Mouse (Mus musculus): ENCODE data around the gene Fkbp1b. TPM values are rescaled to one million over a fixed set of nuclear protein-coding genes. Genes with fewer than 3 reads are reported as not detected.
A peak's percentile ranks its signal among the peaks of the same experiment; 100 is the strongest.
"Not testable (repeated sequence)": the region's sequence is repeated elsewhere in the genome, so short reads cannot be mapped to it uniquely, and the experiment has no call there.

The Fkbp1b gene
- total RNA-seq, 2 experiments from 2014 or later, result 43.3 to 56.1 TPM

GRCm38 (mm10) chr12:4856160-4856559, 14.8 kb upstream of the Fkbp1b start:
- DNase-seq (ENCODE audit: low spot score in 2 of 2), result no peak

DNA sequence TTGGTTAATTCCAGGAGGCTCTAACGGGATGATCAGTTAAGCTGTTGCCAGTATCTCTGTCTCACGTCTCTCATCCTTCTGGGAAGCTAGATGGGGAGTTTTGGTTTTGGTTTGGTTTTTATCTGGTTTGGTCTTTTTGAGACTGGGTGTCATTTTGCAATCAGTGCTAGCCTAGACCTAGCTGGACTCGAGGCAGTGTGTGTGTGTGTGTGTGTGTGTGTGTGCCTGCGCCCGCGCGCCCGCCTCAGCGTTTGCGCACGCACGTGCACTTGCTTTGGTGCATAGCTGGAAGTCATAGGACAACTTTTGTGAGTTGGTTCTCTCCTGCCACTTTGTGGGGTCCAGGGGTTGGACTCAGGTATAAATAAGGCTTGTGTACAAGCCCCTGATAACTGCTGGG, 2.4 kb upstream of the Fkbp1b start:
- no peak for DNase-seq (ENCODE audit: low spot score in 2 of 2)

DNA sequence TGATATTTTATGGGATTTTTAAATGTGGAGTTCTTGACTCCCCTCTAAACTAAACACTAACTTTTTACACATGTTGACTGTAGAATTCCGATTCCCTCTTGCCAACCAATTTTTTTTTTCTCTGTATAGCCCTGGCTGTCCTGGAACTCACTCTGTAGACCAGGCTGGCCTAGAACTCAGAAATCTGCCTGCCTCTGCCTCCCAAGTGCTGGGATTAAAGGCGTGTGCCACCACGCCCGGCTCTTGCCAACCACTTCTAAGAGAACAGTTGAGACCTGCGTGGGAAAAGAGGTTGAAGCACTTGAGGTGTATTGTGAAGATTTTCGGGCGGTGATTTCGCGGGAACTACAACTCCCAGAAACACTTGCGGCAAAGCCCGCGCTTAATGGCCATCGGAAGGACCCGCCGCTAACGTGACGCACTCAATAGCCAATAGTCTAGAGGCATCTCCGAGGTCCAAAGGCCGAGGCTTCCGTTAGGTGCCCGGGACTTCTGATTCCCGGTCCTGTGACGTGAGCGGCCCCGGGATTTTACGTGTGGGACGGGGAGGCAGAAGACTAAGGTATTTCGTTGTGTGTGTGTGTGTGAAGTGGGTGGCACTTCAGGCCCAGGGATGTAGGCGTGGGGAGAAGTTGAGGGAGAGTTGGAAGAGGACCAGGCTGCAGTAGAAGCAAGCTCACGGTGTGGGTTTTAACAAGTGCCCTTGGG, 1.7 kb upstream of the Fkbp1b start, which contains the start of gene Wdcp:
TSS of gene Wdcp (plus strand) at position 414 of the 708 bp plus-strand sequence.
- peak; percentile 87 to 95 for DNase-seq (ENCODE audit: low spot score in 2 of 2)

DNA sequence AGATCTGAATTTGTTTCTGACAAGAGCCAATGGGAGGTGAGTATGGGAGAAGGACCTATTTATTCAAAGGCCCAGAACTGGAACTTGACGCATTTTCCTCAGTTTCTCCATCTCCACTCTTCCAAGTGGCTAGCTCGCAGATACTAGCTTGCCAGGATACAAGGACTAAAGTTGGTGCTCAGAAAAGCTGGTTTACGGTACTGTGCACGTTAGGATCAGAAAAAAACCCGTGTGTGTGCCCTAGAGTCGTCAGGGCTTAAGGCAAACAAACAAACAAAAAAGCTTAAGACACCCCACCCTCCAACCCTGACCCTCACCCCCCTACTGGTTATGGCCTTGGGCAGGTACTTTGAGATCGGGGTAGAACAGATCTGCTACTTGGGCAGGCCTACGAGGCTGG, 1.1 kb upstream of the Fkbp1b start:
- DNase-seq (ENCODE audit: low spot score in 2 of 2), result no peak

DNA sequence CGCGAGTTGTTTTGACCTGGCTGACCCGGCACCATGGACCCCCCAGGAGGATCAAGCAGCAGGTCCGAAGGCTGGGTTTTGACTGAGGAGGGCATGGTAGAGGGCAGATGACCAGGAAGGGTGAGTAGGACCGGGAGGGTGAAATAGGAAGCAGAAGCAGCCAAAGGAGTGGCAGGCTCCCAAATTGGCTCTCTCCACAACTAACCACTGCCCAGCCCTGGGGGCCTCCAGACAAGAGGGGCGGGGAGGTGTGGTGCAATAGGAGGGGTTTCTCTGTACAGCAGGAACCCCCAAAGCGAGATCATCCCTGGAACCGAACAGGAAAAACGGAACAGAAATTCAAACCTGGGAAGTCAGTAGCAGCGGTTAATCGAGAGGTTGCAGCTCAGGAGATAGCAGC, 650 bp downstream of the Fkbp1b start:
- DNase-seq (ENCODE audit: low spot score in 2 of 2), result no peak

DNA sequence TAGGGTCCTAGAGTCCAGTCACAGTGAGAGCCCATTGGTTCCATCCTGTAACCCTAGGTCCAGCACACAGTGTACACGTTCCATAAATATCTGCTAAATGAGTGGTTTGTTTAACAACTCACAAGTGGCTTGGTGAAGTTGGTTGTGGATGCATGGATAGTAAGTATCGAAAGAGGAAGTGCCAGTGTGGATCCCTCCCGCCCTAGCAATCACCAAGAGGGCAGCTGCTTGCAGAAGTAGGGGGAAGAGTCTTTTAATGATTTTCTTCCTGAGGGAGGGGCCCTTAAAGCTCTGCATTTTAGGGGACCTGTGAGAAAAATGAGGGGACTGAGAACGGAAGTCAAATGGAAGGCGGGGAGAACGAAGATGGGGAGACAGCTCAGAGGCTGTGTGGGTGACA, 1.4 kb downstream of the Fkbp1b start:
- DNase-seq (ENCODE audit: low spot score in 2 of 2), result no peak

- DNase-seq (ENCODE audit: low spot score in 2 of 2), result no peak
These were observed 4.4 kb downstream of the Fkbp1b start for GRCm38 (mm10) chr12:4836959-4837358.

- no peak for DNase-seq (ENCODE audit: low spot score in 2 of 2)
These were observed 14.1 kb downstream of the Fkbp1b start for GRCm38 (mm10) chr12:4827256-4827655.

- DNase-seq (ENCODE audit: low spot score in 2 of 2), result peak; percentile 94 to 98
These were observed 23.9 kb downstream of the Fkbp1b start, which contains the start of gene Sf3b6 for GRCm38 (mm10) chr12:4817361-4818101. Gene Sf3b6, plus strand, starts transcription at chr12:4817544.

DNA sequence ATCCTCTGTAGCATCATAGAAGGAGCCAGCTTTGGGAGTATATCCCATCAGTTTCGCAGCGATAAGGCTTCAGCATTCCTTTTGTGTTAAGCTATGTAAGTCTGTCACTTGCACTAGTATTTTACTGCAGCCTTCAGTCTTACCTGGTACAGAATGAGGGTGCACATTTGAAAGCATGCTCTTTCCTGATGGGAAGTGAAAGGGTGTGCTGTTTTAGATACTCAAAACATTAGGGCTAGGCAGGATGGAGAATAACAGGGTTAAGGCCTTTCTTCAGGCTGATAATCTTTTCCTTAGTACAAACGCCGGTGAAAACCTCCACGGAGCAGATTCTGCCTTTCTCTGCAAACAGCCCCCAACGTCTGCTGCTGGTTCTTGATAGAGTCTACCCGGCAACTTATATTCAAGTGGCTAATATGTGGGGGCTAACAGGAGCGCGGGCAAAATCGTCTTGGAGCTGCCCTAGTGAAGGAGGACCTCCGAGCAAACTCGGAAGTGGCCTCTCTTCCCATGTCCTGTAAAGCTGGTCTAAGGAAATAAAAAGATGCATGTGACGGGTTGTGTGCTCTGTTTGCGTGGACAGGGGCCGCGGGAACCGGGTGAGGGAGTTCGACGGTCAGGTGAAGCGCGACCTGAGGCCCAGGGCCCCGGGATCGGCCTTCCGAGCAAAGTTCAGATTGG, 24.6 kb downstream of the Fkbp1b start:
- no peak for DNase-seq (ENCODE audit: low spot score in 2 of 2)

- DNase-seq (ENCODE audit: low spot score in 2 of 2), result no peak
These were observed 27.8 kb downstream of the Fkbp1b start for GRCm38 (mm10) chr12:4813636-4814035.

DNA sequence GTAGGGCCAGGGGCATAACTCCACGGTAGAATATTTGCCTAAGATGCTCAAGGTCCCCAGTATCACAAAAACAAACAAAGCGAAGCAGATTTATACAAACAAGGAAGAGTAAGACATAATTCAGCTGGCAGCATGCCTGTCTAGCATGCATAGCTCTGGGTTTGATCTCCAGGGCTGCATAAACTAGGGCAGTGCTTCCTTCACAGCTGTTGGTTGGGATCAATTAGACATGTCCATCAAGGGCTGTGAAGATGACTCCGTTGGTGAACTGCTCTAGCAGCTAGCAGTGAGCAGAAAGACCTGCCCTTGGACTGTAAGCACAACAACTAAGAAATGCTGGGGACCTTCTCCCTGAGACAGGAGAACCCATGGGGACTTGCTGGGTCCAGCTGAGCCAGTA, 29.7 kb downstream of the Fkbp1b start:
- no peak for DNase-seq (ENCODE audit: low spot score in 2 of 2)

GRCm38 (mm10) chr12:4811036-4811435, 30.4 kb downstream of the Fkbp1b start:
- no peak for DNase-seq (ENCODE audit: low spot score in 2 of 2)

GRCm38 (mm10) chr12:4797471-4797870, 43.9 kb downstream of the Fkbp1b start:
- DNase-seq (ENCODE audit: low spot score in 2 of 2), result not testable (repeated sequence)

DNA sequence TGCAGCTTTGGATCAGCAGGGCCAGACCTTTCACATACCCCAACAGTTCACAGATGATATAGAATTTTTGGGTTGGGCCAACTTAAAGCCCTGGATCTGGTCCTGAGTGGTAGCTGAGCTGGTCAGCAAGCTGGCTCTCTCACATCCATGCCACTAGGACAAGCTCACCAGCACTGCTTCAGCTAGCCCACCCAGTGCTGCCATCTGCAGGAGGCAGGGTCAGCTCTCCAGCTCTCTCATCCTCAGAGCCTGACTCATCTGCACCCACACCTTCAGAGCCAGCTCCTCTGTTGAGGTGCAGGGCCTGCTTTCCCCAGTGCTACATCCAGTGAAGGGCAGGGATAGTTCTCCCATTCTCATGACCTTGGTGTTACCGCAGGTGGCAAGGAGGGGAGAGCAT, 47.7 kb downstream of the Fkbp1b start:
- DNase-seq (ENCODE audit: low spot score in 2 of 2), result peak in 1 of 2 experiments; percentile 15

DNA sequence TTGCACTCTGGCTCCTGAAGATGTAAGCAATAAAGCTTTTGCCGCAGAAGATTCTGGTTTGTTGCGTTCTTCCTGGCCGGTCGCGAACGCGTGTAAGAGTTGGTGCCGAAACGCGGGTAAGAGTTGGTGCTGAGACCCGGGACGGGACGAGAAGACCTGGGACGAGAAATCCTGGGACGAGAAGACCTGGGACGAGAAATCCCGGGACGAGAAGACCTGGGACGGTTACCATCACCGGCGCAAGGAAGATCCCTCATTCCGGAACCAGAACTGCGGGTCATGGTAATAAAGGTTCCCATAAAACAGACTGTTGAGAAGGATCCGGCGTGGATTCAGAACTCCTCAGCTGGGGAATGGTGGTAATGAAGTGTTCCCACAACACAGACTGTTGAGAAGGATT, 53.3 kb downstream of the Fkbp1b start:
- not testable (repeated sequence) for DNase-seq (ENCODE audit: low spot score in 2 of 2)

DNA sequence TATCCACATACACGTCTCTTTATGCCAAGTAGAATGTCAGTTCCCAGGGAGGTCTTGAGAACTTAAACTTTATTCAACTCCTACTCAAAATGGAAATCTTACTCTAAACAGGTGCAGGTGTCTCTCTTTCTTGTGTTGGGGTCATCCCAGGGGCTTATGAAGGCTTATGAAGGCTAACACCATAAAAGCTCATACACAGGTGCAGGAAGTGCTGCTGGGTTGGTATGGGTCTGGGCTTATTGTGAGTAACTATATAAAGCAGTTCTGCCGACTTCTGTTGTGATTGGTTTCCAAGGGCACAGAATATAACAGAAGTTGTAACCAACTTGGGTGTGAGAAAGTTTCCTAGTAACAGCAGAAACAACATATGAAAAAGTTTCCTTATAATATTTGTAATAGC, 56.9 kb downstream of the Fkbp1b start:
- DNase-seq (ENCODE audit: low spot score in 2 of 2), result no peak

DNA sequence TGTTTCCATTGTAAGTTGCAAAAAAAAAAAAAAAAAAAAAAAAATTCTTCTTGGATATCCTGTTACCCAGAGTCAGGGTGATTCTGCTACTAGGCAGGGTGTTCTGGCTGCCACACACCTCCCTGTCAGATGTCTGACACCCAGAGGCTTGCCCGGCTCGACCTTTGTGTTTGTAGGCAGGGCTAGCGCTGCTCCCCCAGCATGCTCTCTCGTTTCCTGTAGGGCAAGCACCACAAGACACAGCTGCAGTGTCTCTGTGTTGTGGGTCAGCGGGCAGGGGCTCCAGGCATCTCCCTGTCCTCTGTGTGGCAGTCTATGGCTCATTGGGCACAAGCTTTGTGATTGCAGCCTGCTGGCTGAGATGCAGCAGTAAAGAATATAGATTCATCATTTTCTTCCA, 57.8 kb downstream of the Fkbp1b start:
- DNase-seq (ENCODE audit: low spot score in 2 of 2), result no peak

All from layer of hippocampus, adult 18-20 months (tissue).